Mouse (Mus musculus) cerebellum, adult 2 months (tissue): ENCODE data around the gene Napa.

Experiments used
- CTCF ChIP-seq: fragments of 200-500 bp; IDR thresholded peaks from 2 replicates; pipeline ENCODE4 v1.5.1; 2011; ENCODE audit warnings: low read depth, mild to moderate bottlenecking, control low read depth, low read length, moderate library complexity, borderline replicate concordance; ENCODE audit not compliant: insufficient read depth
- POLR2A ChIP-seq: fragments of 200-500 bp; IDR thresholded peaks from 2 replicates; pipeline ENCODE4 v1.6.1; 2011; ENCODE audit warnings: low read length, control low read depth, borderline replicate concordance; ENCODE audit not compliant: insufficient read depth

DNA sequence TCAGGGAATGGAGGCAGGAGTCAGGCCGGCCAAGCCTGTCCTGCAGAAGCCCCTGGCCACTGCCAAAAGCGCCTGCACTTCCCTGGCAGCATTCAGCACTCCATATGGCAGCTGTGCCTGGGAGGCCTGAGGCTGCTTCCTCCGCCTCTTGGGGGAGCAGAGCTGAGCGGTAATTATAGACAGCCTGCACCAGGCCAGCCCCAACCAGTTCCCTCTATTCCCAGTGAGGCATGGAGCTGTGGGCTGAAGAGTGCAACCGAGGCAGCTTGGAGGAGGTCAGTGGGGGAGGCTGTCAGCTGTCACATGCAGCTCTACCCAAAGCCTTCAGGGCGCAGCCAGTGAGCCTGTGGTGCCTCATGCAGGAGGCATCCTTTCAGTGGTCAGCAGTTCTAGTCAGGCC lies 5.5 kb downstream of the Napa start:
- TF ChIP-seq CTCF (no peak), POLR2A (peak; percentile 68; the same call in 1 of the 2 replicates)
